In the genomic region with DNA sequence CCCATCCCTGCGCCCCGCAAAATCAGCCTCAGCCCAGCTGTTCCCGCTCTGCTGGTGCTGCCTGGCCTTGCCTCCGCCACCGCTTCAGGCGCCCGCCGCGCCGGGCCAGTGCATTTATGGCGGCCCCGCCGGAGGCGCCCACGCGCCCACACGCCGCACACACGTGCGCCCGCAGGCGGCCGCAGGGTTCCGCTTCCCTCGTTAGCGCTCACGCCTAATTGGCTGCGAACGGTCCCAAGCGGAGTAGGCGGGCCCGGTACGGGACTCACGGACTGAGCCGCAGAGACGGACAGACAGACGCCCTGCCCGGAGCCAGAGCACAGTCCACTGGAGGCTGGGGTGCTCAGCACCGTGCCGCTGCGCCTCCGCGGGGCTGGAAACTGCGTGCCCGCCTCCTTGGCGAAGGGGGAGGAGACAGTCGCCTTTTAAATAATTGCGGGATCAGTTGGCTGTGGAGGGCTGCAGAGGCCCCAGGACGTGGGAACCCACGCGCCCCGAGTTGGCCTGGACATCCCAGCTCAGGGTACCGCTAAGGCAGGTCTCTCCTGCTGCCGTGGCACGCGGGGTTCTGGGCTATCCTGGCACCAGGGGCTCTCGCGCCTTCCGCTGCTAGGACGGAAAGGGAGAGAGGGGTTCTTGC, we compare ENCODE assay signal across 8 mouse cellular contexts. TPM values are rescaled to one million over a fixed set of nuclear protein-coding genes. Genes with fewer than 3 reads are reported as not detected.
A peak's percentile ranks its signal among the peaks of the same experiment; 100 is the strongest.
DNase-seq lines count a peak whose midpoint lies in the region; ATAC-seq lines count a peak whose summit lies in the region.

No protein-coding gene starts in this region.

- H3K27me3 ChIP-seq in kidney, embryonic 16.5 days (ENCODE audit: insufficient read depth, low read length), result peaks cover 90% of the 10 kb centered on the region
- peaks cover 98% of the 10 kb centered on the region for H3K27me3 ChIP-seq in embryonic facial prominence, embryonic 12.5 days
- peaks cover 92% of the 10 kb centered on the region for H3K27me3 ChIP-seq in intestine, embryonic 14.5 days (replicated peaks; ENCODE audit: control insufficient read depth, insufficient read depth, low read length)
- H3K27me3 ChIP-seq in neural tube, embryonic 13.5 days, result peaks cover 100% of the 10 kb centered on the region

- no peaks in the 10 kb centered on the region for H3K9me3 ChIP-seq in kidney, embryonic 16.5 days (ENCODE audit: low read length)
- no peaks in the 10 kb centered on the region for H3K9me3 ChIP-seq in embryonic facial prominence, embryonic 12.5 days
- H3K9me3 ChIP-seq in intestine, embryonic 14.5 days (ENCODE audit: control insufficient read depth, low read length), result no peaks in the 10 kb centered on the region
- no peaks in the 10 kb centered on the region for H3K9me3 ChIP-seq in neural tube, embryonic 13.5 days

- H3K9ac ChIP-seq in kidney, embryonic 16.5 days (replicated peaks; ENCODE audit: low read length), result no peak overlapping the region
- H3K9ac ChIP-seq in embryonic facial prominence, embryonic 12.5 days, result 0 out of 2 replicates have a peak overlapping the region, but pooled peaks have one; percentile 9
- H3K9ac ChIP-seq in intestine, embryonic 14.5 days (ENCODE audit: low read length), result no peak overlapping the region
- peak overlapping the region; percentile 23; the same call in 1 of the 2 replicates for H3K9ac ChIP-seq in neural tube, embryonic 13.5 days

- H3K4me1 ChIP-seq in kidney, embryonic 16.5 days (ENCODE audit: insufficient read depth, low read length), result peaks cover 22% of the 10 kb centered on the region
- H3K4me1 ChIP-seq in embryonic facial prominence, embryonic 12.5 days, result peaks cover 29% of the 10 kb centered on the region
- peaks cover 9% of the 10 kb centered on the region; the same call in 1 of the 2 replicates for H3K4me1 ChIP-seq in intestine, embryonic 14.5 days (replicated peaks; ENCODE audit: control insufficient read depth, insufficient read depth, low read length)
- peaks cover 36% of the 10 kb centered on the region for H3K4me1 ChIP-seq in neural tube, embryonic 13.5 days (replicated peaks)

- peak overlapping the region; percentile 37 for H3K4me2 ChIP-seq in kidney, embryonic 16.5 days (replicated peaks; ENCODE audit: low read depth, low read length)
- H3K4me2 ChIP-seq in embryonic facial prominence, embryonic 12.5 days (replicated peaks), result peak overlapping the region; percentile 44
- peak overlapping the region; percentile 31 for H3K4me2 ChIP-seq in intestine, embryonic 14.5 days (ENCODE audit: low read length)
- H3K4me2 ChIP-seq in neural tube, embryonic 13.5 days, result peak overlapping the region; percentile 45

- DNase-seq in kidney, adult 8-10 months, result no peak
- peak; percentile 64 for DNase-seq in intestine, embryonic 14.5 days (ENCODE audit: low spot score)
- DNase-seq in layer of hippocampus, adult 8-10 months (ENCODE audit: low spot score in 2 of 2), result no peak
- DNase-seq in right cerebral cortex, adult 18-20 months, result no peak
- DNase-seq in left cerebral cortex, adult 8-10 months (ENCODE audit: low spot score in 2 of 2), result no peak

- no peak overlapping the region for H3K27ac ChIP-seq in kidney, embryonic 16.5 days (ENCODE audit: low read length)
- H3K27ac ChIP-seq in embryonic facial prominence, embryonic 12.5 days, result no peak overlapping the region
- no peak overlapping the region for H3K27ac ChIP-seq in intestine, embryonic 14.5 days (ENCODE audit: low read depth)
- no peak overlapping the region for H3K27ac ChIP-seq in neural tube, embryonic 13.5 days (replicated peaks)

- under 1% methylated on average over 60 of the region's 60 CpGs for WGBS in kidney, embryonic 16.5 days
- WGBS in embryonic facial prominence, embryonic 12.5 days, result under 1% methylated on average over 54 of the region's 60 CpGs
- 1% methylated on average over 59 of the region's 60 CpGs for WGBS in intestine, embryonic 14.5 days
- WGBS in neural tube, embryonic 13.5 days, result under 1% methylated on average over 60 of the region's 60 CpGs

- H3K36me3 ChIP-seq in kidney, embryonic 16.5 days (ENCODE audit: insufficient read depth, low read length), result no peaks in the 10 kb centered on the region
- no peaks in the 10 kb centered on the region for H3K36me3 ChIP-seq in embryonic facial prominence, embryonic 12.5 days
- no peaks in the 10 kb centered on the region for H3K36me3 ChIP-seq in intestine, embryonic 14.5 days (ENCODE audit: control insufficient read depth, insufficient read depth, low read length)
- no peaks in the 10 kb centered on the region for H3K36me3 ChIP-seq in neural tube, embryonic 13.5 days

- H3K4me3 ChIP-seq in kidney, embryonic 16.5 days (ENCODE audit: low read length), result peak overlapping the region; percentile 30
- peak overlapping the region; percentile 28 for H3K4me3 ChIP-seq in embryonic facial prominence, embryonic 12.5 days
- H3K4me3 ChIP-seq in intestine, embryonic 14.5 days (ENCODE audit: low read depth, low read length), result peak overlapping the region; percentile 13
- peak overlapping the region; percentile 26 for H3K4me3 ChIP-seq in neural tube, embryonic 13.5 days

- no peak for ATAC-seq in kidney, embryonic 16.5 days (ENCODE audit: low FRiP score, low TSS enrichment)
- ATAC-seq in embryonic facial prominence, embryonic 12.5 days (ENCODE audit: insufficient number of reproducible peaks, insufficient read depth, low FRiP score, low TSS enrichment), result no peak
- no peak for ATAC-seq in intestine, embryonic 14.5 days (replicated peaks; ENCODE audit: low FRiP score, low TSS enrichment, low read depth)
- no peak for ATAC-seq in neural tube, embryonic 13.5 days (ENCODE audit: low read depth)

RNA-seq across cellular contexts. Expression of a gene that starts 0.5 kb away (rescaled TPM):
- not detected in 2 replicates for polyA plus RNA-seq in kidney, embryonic 16.5 days (2015; fragmentation: Nextera tagmentation; extraction: Ambion mirVana)
- not detected in 2 replicates for polyA plus RNA-seq in embryonic facial prominence, embryonic 12.5 days (2016; fragmentation: Nextera tagmentation; extraction: Ambion mirVana)
- polyA plus RNA-seq in intestine, embryonic 14.5 days (2014; fragmentation: Nextera tagmentation; extraction: Ambion mirVana), result not detected in 2 replicates
- polyA plus RNA-seq in neural tube, embryonic 13.5 days (2015; fragmentation: Nextera tagmentation; extraction: Ambion mirVana), result 0.38 and 0.50 TPM in 2 replicates
- not detected for total RNA-seq in layer of hippocampus, adult 8-10 months (2022)
- total RNA-seq in left cerebral cortex, adult 8-10 months (2022), result not detected

RNA-seq across cellular contexts. Expression of a gene that starts 55.9 kb away (rescaled TPM):
- polyA plus RNA-seq in kidney, embryonic 16.5 days (2015; fragmentation: Nextera tagmentation; extraction: Ambion mirVana), result 9.2 and 9.5 TPM in 2 replicates
- polyA plus RNA-seq in embryonic facial prominence, embryonic 12.5 days (2016; fragmentation: Nextera tagmentation; extraction: Ambion mirVana), result 10.9 and 11.3 TPM in 2 replicates
- polyA plus RNA-seq in intestine, embryonic 14.5 days (2014; fragmentation: Nextera tagmentation; extraction: Ambion mirVana), result 8.3 and 10.7 TPM in 2 replicates
- polyA plus RNA-seq in neural tube, embryonic 13.5 days (2015; fragmentation: Nextera tagmentation; extraction: Ambion mirVana), result 7.9 and 8.6 TPM in 2 replicates
- total RNA-seq in layer of hippocampus, adult 8-10 months (2022), result 1 to 10 TPM; 7.0 to 9.7 (median 8.3) TPM
- 1 to 10 TPM; 7.2 to 8.5 (median 8.0) TPM for total RNA-seq in left cerebral cortex, adult 8-10 months (2022)

Comparison
In these comparisons a context has a peak if more than half of its experiments do, and no peak if none do; other contexts are left out.
1. H3K9ac ChIP-seq: peak in embryonic facial prominence, embryonic 12.5 days (single experiment) and neural tube, embryonic 13.5 days (single experiment); none in kidney, embryonic 16.5 days (single experiment) and intestine, embryonic 14.5 days (single experiment).
2. Peak in every context shown above with its lines, with median percentiles within 50 percentile points of each other: H3K4me2 ChIP-seq and H3K4me3 ChIP-seq.